In the genomic region with DNA sequence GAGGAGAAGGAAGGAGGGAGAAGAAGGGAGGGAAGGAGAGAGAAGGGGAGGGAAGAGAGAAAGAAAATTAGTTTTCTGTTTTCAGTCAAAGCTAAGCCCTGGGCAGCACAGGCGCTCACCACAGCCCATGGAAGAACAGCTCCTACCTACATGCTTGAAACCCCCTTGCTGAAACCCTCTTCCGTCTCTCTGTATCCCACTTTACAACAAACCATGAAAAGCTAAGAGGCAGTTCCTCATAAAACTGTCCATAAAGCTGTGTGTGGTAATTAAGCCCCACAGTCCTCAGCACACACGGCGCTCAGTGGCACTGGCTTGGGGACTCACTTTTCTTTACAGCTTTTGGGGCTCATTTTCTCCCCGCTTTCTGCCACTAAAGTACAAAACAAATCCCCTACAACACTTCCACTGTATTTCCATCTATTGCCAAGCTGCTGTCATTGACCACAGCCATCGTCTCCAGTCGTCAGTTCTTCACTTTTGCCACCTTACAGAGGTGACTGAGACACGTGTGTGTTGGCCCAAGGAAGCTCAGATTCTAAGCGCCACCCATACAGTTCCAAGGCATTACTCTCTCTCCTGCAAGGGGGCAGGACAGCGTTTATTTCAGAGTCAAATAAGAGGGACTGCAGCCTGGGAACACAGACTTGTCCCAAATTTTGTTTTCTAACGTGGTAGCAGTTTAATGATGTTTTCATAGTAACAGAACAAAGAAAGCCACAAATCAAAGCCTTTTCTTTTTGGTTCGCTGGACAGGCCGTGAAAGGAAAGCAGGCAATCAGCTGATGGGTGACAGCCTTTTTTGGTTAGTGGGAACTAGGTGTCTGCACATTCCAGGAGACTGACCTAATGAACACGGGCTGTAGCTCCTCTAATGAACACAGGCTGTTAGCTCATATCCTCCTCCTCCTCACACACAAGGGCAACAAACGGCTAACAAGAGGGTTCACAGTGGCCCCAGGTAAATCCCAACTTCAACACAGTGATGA, we compare ENCODE assay signal across 15 mouse cellular contexts. TPM values are rescaled to one million over a fixed set of nuclear protein-coding genes. Genes with fewer than 3 reads are reported as not detected.
DNase-seq lines count a peak whose midpoint lies in the region; ATAC-seq and TF ChIP-seq lines count a peak whose summit lies in the region.
"Had no signal": no experiment of that assay in that cellular context is flagged by ENCODE, and none has a peak within 500 bp of the region (broad histone marks: within the 10 kb centered on the region; RNA-seq: fewer than 3 reads in every experiment).

No protein-coding gene starts in this region.

- no peak overlapping the region for H3K9ac ChIP-seq in forebrain, embryonic 14.5 days (ENCODE audit: low read length)
- no peak overlapping the region for H3K9ac ChIP-seq in forebrain, embryonic 12.5 days
- H3K9ac ChIP-seq in kidney, embryonic 16.5 days (replicated peaks; ENCODE audit: low read length) = 0 out of 2 replicates have a peak overlapping the region, but pooled peaks have one; percentile 1
- H3K9ac ChIP-seq in limb, embryonic 14.5 days (ENCODE audit: low read depth, low read length, severe bottlenecking) = no peak overlapping the region

- H3K4me3 ChIP-seq in forebrain, embryonic 14.5 days (ENCODE audit: low read depth, low read length) = no peak overlapping the region
- no peak overlapping the region for H3K4me3 ChIP-seq in forebrain, embryonic 12.5 days (replicated peaks)
- no peak overlapping the region for H3K4me3 ChIP-seq in kidney, embryonic 16.5 days (ENCODE audit: low read length)
- H3K4me3 ChIP-seq in limb, embryonic 14.5 days (replicated peaks; ENCODE audit: low read length) = no peak overlapping the region

- ATAC-seq in forebrain, embryonic 14.5 days = peak; percentile 29
- no peak for ATAC-seq in forebrain, embryonic 12.5 days (ENCODE audit: low FRiP score)
- ATAC-seq in kidney, embryonic 16.5 days (ENCODE audit: low FRiP score, low TSS enrichment) = peak; percentile 53; the same call in 1 of the 2 replicates
- no peak; the same call in 1 of the 2 replicates for ATAC-seq in limb, embryonic 14.5 days (ENCODE audit: low FRiP score, low read depth)
- ATAC-seq in frontal cortex, adult (ENCODE audit: low TSS enrichment) = no peak
- ATAC-seq: lung, postnatal 0 days had no signal

- no peak for TF ChIP-seq POLR2A in limb, embryonic 14.5 days (IDR thresholded peaks at IDR 0.05; ENCODE audit: borderline replicate concordance, extremely low read depth, insufficient read depth, insufficient read length)

- no peaks in the 10 kb centered on the region for H3K9me3 ChIP-seq in forebrain, embryonic 14.5 days (replicated peaks; ENCODE audit: control insufficient read depth, low read length)
- no peaks in the 10 kb centered on the region for H3K9me3 ChIP-seq in forebrain, embryonic 12.5 days
- H3K9me3 ChIP-seq in kidney, embryonic 16.5 days (ENCODE audit: low read length) = no peaks in the 10 kb centered on the region
- H3K9me3 ChIP-seq in limb, embryonic 14.5 days (ENCODE audit: control insufficient read depth, low read length) = no peaks in the 10 kb centered on the region
- H3K9me3 ChIP-seq: G1E had no signal

- no peak overlapping the region for H3K27ac ChIP-seq in forebrain, embryonic 14.5 days (ENCODE audit: low read depth, low read length)
- H3K27ac ChIP-seq in forebrain, embryonic 12.5 days = no peak overlapping the region
- peak overlapping the region; percentile 80 for H3K27ac ChIP-seq in kidney, embryonic 16.5 days (ENCODE audit: low read length)
- no peak overlapping the region; the same call in 1 of the 2 replicates for H3K27ac ChIP-seq in limb, embryonic 14.5 days (replicated peaks; ENCODE audit: low read depth, low read length)

- H3K27me3 ChIP-seq in forebrain, embryonic 14.5 days (replicated peaks; ENCODE audit: control insufficient read depth, insufficient read depth, low read length) = no peaks in the 10 kb centered on the region
- H3K27me3 ChIP-seq in forebrain, embryonic 12.5 days = 0 out of 2 replicates have a peak, but pooled peaks cover 3% of the 10 kb centered on the region
- no peaks in the 10 kb centered on the region for H3K27me3 ChIP-seq in kidney, embryonic 16.5 days (ENCODE audit: insufficient read depth, low read length)
- H3K27me3 ChIP-seq in limb, embryonic 14.5 days (ENCODE audit: control insufficient read depth, insufficient read depth, low read length) = 0 out of 2 replicates have a peak, but pooled peaks cover 3% of the 10 kb centered on the region

- no peak overlapping the region for H3K4me2 ChIP-seq in forebrain, embryonic 14.5 days (ENCODE audit: low read length)
- H3K4me2 ChIP-seq in forebrain, embryonic 12.5 days = no peak overlapping the region
- no peak overlapping the region for H3K4me2 ChIP-seq in kidney, embryonic 16.5 days (replicated peaks; ENCODE audit: low read depth, low read length)
- H3K4me2 ChIP-seq in limb, embryonic 14.5 days (replicated peaks; ENCODE audit: low read depth, low read length, severe bottlenecking) = peak overlapping the region; percentile 2; the same call in 1 of the 2 replicates

- H3K4me1 ChIP-seq in forebrain, embryonic 14.5 days (ENCODE audit: control insufficient read depth, insufficient read depth, low read length) = peaks cover 4% of the 10 kb centered on the region
- H3K4me1 ChIP-seq in forebrain, embryonic 12.5 days = peaks cover 28% of the 10 kb centered on the region
- peaks cover 45% of the 10 kb centered on the region for H3K4me1 ChIP-seq in kidney, embryonic 16.5 days (ENCODE audit: insufficient read depth, low read length)
- H3K4me1 ChIP-seq in limb, embryonic 14.5 days (ENCODE audit: control insufficient read depth, insufficient read depth, low read length) = peaks cover 23% of the 10 kb centered on the region

- WGBS in forebrain, embryonic 14.5 days = 20% methylated on average over 15 of the region's 15 CpGs
- WGBS in forebrain, embryonic 12.5 days = 26% methylated on average over 15 of the region's 15 CpGs
- 16% methylated on average over 15 of the region's 15 CpGs for WGBS in kidney, embryonic 16.5 days
- 18% methylated on average over 15 of the region's 15 CpGs for WGBS in limb, embryonic 14.5 days

- H3K36me3 ChIP-seq in forebrain, embryonic 14.5 days (ENCODE audit: control insufficient read depth, insufficient read depth, low read length) = no peaks in the 10 kb centered on the region
- H3K36me3 ChIP-seq in forebrain, embryonic 12.5 days (replicated peaks) = no peaks in the 10 kb centered on the region
- H3K36me3 ChIP-seq in kidney, embryonic 16.5 days (ENCODE audit: insufficient read depth, low read length) = no peaks in the 10 kb centered on the region
- no peaks in the 10 kb centered on the region for H3K36me3 ChIP-seq in limb, embryonic 14.5 days (ENCODE audit: control insufficient read depth, insufficient read depth, low read length)

- peak; percentile 11 for DNase-seq in forebrain, embryonic 14.5 days (ENCODE audit: low spot score)
- DNase-seq in kidney, adult 9 months = no peak
- DNase-seq in embryo, embryonic 11 days = peak; percentile 55
- DNase-seq in limb, embryonic 14.5 days (ENCODE audit: low spot score) = no peak
- DNase-seq in right cerebral cortex, postnatal 36 days (ENCODE audit: low spot score in 2 of 2) = no peak
- DNase-seq: cerebellum, postnatal 36 days; heart, adult 18-20 months; kidney, adult 11 months; midbrain, embryonic 14.5 days; thymus, adult 2 months had no signal

RNA-seq across cellular contexts. Expression of a gene that starts 22.9 kb away (rescaled TPM):
- polyA plus RNA-seq in forebrain, embryonic 14.5 days (2014; fragmentation: Nextera tagmentation; extraction: Ambion mirVana) = 23.2 and 24.7 TPM in 2 replicates
- 22.7 and 26.9 TPM in 2 replicates for polyA plus RNA-seq in forebrain, embryonic 12.5 days (2016; fragmentation: Nextera tagmentation; extraction: Ambion mirVana)
- polyA plus RNA-seq in kidney, embryonic 16.5 days (2015; fragmentation: Nextera tagmentation; extraction: Ambion mirVana) = 71.6 and 75.8 TPM in 2 replicates
- polyA plus RNA-seq in limb, embryonic 14.5 days (2012; rRNA removed) = 20.7 and 21.3 TPM in 2 replicates
- polyA plus RNA-seq in limb, embryonic 14.5 days (2014; fragmentation: Nextera tagmentation; extraction: Ambion mirVana) = 36.0 and 49.5 TPM in 2 replicates

Comparison
In these comparisons a context has a peak if more than half of its experiments do, and no peak if none do; other contexts are left out.
1. ATAC-seq: peak in forebrain, embryonic 14.5 days (single experiment) and kidney, embryonic 16.5 days (single experiment); none in forebrain, embryonic 12.5 days (single experiment), limb, embryonic 14.5 days (single experiment) and frontal cortex, adult (single experiment).
2. DNase-seq: peak in forebrain, embryonic 14.5 days (single experiment) and embryo, embryonic 11 days (single experiment); none in kidney, adult 9 months (single experiment), limb, embryonic 14.5 days (single experiment) and right cerebral cortex, postnatal 36 days (0 of 2).